Mouse (Mus musculus): Measurements from ENCODE around the gene Atmin. TPM values are rescaled to one million over a fixed set of nuclear protein-coding genes. Genes with fewer than 3 reads are reported as not detected.

Gene Atmin
- polyA plus RNA-seq, 1 experiment: 35.2 TPM

DNA sequence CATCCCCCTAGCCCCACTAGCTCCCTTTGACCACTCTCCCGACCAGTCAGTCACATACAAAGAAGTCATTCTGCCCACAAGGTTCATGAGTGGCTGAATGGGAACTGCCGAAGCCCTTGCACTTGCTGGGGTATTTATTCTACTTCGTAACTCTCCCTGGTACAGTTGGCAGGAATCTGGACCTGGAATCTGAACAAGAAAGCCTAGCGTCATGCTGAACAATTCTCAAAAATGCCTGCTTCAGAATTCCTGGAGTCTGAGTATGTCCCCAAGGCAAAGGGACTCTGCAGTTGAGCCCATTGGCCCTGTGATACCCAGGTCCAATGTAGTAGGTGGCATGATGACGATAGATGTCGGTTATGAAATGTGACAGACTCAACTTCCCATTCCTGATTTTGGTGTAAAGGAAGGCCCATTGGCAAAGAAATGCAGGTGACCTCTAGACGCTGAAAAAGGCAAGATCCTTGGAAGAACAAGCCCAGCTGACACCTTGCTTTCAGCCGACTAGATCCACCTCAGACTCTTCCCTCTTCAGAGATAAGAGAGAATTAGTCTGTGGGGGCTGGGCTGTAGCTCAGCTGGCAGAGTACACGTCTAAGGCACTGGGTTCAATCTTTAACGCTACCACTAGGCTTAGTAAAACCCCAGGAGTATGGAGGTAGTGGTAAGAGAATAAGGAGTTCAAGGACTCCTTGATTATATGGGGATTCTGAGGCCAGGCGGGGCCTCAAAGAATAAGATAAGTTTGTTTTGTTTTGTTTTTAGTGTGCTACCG lies 722 bp upstream of the Atmin start:
- no peak overlapping the region for H3K27ac ChIP-seq (ENCODE audit: control insufficient read depth, insufficient read depth, low read depth, low read length)
- no peaks in the 10 kb centered on the region for H3K27me3 ChIP-seq (ENCODE audit: control insufficient read depth, insufficient read depth, low read length)
- H3K4me3 ChIP-seq (ENCODE audit: control insufficient read depth, low read depth, low read length): peak overlapping the region; percentile 35; the same call in 1 of the 2 replicates
- peaks cover 16% of the 10 kb centered on the region for H3K4me1 ChIP-seq (ENCODE audit: control insufficient read depth, insufficient read depth, low read length)
- TF ChIP-seq CTCF (IDR thresholded peaks at IDR 0.05; ENCODE audit: control insufficient read depth, insufficient read depth, insufficient replicate concordance, low read depth, low read length) (no peak), POLR2A (IDR thresholded peaks at IDR 0.05; ENCODE audit: control insufficient read depth, low read depth, low read length) (no peak)
- no peaks in the 10 kb centered on the region for H3K36me3 ChIP-seq (ENCODE audit: control insufficient read depth, insufficient read depth, low read length)

DNA sequence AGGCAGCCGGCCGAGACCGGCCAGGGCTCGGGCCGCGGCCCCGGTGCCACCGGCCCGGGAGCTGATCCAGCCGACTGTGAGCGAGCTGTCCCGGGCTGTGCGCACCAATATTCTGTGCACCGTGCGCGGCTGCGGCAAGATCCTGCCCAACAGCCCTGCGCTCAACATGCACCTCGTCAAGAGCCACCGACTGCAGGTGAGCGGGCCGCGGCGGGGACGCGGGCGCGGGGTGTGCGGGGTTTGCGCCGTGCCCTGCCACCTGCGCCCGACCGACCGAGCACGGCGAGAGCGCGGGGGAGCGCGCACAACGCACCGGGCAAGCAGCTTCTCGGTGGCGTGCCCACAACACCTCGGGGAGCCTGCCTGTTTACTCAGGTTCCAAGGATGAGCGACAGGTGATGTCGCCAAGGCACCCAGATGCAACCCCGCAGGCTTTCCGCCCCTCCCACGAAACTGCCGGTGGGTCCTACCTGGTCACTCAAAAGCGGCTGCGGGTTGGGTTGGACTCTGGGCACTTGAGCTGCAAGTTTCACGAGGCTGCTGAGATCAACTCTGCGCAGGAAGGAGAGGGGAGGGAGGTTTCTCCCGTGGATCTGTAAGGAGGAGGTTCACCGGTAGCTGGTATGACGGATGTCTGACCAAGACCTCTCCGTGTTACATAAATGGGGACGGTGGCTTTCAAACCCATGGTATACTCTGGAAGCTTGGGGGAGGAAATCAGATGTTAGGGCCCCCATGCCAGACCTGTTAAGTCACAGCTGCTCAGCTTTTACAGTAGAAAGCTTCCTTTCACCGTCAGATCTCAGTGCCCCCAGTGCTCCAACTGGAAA lies 577 bp downstream of the Atmin start:
- no peaks in the 10 kb centered on the region for H3K27me3 ChIP-seq (ENCODE audit: control insufficient read depth, insufficient read depth, low read length)
- peak overlapping the region; percentile 54 for H3K27ac ChIP-seq (ENCODE audit: control insufficient read depth, insufficient read depth, low read depth, low read length)
- TF ChIP-seq POLR2A (IDR thresholded peaks at IDR 0.05; ENCODE audit: control insufficient read depth, low read depth, low read length) (no peak), CTCF (IDR thresholded peaks at IDR 0.05; ENCODE audit: control insufficient read depth, insufficient read depth, insufficient replicate concordance, low read depth, low read length) (no peak)
- H3K4me3 ChIP-seq (ENCODE audit: control insufficient read depth, low read depth, low read length): peak overlapping the region; percentile 94
- peaks cover 16% of the 10 kb centered on the region for H3K4me1 ChIP-seq (ENCODE audit: control insufficient read depth, insufficient read depth, low read length)
- no peaks in the 10 kb centered on the region for H3K36me3 ChIP-seq (ENCODE audit: control insufficient read depth, insufficient read depth, low read length)

DNA sequence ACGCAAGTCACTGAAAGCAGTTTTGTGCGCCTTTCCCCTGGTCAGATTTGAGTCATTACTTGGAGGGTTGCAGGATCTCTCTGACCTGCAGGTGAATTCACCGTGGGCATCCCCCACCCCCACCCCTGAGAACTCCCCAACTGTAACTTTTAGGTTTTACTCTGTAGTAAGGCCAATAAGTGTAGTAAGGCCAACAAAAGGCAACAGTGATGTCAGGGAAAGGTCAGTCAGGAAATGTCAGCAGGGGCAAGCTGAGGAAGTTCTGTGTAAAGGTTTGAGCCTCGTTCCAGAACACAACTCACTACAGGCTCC lies 1.1 kb downstream of the Atmin start:
- H3K27ac ChIP-seq (ENCODE audit: control insufficient read depth, insufficient read depth, low read depth, low read length): no peak overlapping the region
- TF ChIP-seq CTCF (IDR thresholded peaks at IDR 0.05; ENCODE audit: control insufficient read depth, insufficient read depth, insufficient replicate concordance, low read depth, low read length) (no peak), POLR2A (IDR thresholded peaks at IDR 0.05; ENCODE audit: control insufficient read depth, low read depth, low read length) (no peak)
- peaks cover 16% of the 10 kb centered on the region for H3K4me1 ChIP-seq (ENCODE audit: control insufficient read depth, insufficient read depth, low read length)
- H3K36me3 ChIP-seq (ENCODE audit: control insufficient read depth, insufficient read depth, low read length): no peaks in the 10 kb centered on the region
- no peaks in the 10 kb centered on the region for H3K27me3 ChIP-seq (ENCODE audit: control insufficient read depth, insufficient read depth, low read length)
- H3K4me3 ChIP-seq (ENCODE audit: control insufficient read depth, low read depth, low read length): peak overlapping the region; percentile 94; the same call in 1 of the 2 replicates

DNA sequence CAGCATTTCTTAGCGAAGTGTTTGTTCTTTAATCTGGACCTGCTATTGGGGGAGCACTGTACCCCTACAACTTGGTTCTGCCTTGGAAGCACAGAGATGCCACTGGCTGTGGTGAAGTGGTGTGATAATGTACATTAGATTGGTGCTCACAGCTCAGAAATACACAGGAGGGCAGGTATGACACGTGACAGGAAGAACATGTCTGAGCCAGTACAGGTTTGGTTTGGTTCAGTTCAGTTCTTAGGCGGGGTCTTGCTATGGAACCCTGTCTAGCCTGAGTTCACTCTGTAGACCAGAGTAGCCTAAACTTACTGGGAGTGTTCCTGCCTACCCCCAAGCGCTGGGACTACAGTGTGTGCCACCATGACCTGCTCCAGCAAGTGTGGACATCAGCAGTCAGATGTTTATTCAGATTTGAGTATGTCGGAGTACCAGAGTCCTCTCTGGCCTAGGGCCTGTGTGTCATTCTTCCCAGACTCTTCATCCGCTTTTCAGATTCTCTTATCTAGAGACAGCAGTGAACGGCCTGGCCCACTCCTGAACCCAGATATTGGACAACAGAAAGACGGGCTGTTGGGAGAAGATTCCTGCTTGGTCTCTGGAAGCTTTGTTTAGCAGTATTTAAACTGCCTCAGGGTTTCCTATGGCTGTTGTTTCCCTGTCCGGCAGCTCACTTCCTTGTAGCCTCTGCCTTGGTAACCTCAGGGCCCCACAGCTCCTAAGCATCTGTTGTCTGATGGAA lies 2.1 kb downstream of the Atmin start:
- Histone ChIP-seq H3K27me3 (ENCODE audit: control insufficient read depth, insufficient read depth, low read length) (no peaks in the 10 kb centered on the region), H3K27ac (ENCODE audit: control insufficient read depth, insufficient read depth, low read depth, low read length) (no peak overlapping the region), H3K36me3 (ENCODE audit: control insufficient read depth, insufficient read depth, low read length) (no peaks in the 10 kb centered on the region), H3K4me3 (ENCODE audit: control insufficient read depth, low read depth, low read length) (no peak overlapping the region), H3K4me1 (ENCODE audit: control insufficient read depth, insufficient read depth, low read length) (peaks cover 16% of the 10 kb centered on the region)
- TF ChIP-seq CTCF (IDR thresholded peaks at IDR 0.05; ENCODE audit: control insufficient read depth, insufficient read depth, insufficient replicate concordance, low read depth, low read length) (no peak), POLR2A (IDR thresholded peaks at IDR 0.05; ENCODE audit: control insufficient read depth, low read depth, low read length) (no peak)

DNA sequence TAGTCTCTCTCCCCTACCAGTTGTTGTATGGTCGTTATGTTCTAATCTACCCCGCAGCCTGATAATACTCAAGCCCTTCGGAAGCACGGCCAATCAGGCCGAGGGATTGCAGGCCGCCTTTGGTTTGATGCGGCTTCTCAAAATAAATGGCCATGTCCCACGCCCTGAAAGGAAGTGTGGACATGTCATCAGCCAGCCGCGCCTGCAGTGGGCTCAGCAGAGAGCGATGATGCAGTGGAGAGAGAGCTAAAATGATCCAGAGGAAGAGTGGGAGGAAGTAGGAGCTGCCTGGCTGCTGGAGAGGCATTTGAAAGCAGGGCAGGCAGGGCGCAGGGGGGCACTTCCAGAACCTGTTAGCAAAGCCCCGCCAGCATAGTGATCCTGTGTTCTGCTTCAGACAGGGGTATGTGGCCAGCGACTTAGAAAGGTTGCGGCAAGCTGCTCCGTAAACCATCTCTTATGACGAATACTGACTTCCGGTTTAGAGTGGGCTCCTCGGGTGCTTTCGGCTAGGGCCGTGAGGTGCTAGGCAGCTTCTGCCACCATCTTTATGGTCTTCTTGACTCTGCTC lies 3.2 kb downstream of the Atmin start:
- no peak overlapping the region for H3K27ac ChIP-seq (ENCODE audit: control insufficient read depth, insufficient read depth, low read depth, low read length)
- no peaks in the 10 kb centered on the region for H3K27me3 ChIP-seq (ENCODE audit: control insufficient read depth, insufficient read depth, low read length)
- H3K4me1 ChIP-seq (ENCODE audit: control insufficient read depth, insufficient read depth, low read length): peaks cover 16% of the 10 kb centered on the region
- H3K36me3 ChIP-seq (ENCODE audit: control insufficient read depth, insufficient read depth, low read length): no peaks in the 10 kb centered on the region
- TF ChIP-seq CTCF (IDR thresholded peaks at IDR 0.05; ENCODE audit: control insufficient read depth, insufficient read depth, insufficient replicate concordance, low read depth, low read length): no peak
- no peak for TF ChIP-seq POLR2A (IDR thresholded peaks at IDR 0.05; ENCODE audit: control insufficient read depth, low read depth, low read length)
- H3K4me3 ChIP-seq (ENCODE audit: control insufficient read depth, low read depth, low read length): no peak overlapping the region

DNA sequence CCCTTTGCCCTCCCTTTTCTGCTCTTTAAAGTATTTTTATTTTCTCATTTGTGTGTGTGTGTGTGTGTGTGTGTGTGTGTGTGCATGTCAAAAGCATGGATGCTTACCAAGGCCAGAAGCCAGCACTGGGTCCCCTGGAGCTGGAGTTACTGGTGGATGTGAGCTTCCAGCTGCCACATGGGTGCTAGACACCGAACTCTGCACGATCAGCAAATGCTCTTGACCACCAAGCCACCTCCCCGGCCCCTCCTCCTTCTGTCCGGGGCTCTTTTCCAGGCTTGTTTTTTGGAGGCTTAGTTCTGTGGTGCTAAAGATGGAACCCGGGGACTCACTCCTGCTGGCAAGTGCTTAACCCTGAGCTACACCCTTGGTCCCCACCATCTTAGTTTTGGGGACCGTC lies 3.7 kb downstream of the Atmin start:
- H3K4me3 ChIP-seq (ENCODE audit: control insufficient read depth, low read depth, low read length): no peak overlapping the region
- no peak overlapping the region for H3K27ac ChIP-seq (ENCODE audit: control insufficient read depth, insufficient read depth, low read depth, low read length)
- no peaks in the 10 kb centered on the region for H3K27me3 ChIP-seq (ENCODE audit: control insufficient read depth, insufficient read depth, low read length)
- TF ChIP-seq CTCF (IDR thresholded peaks at IDR 0.05; ENCODE audit: control insufficient read depth, insufficient read depth, insufficient replicate concordance, low read depth, low read length) (no peak), POLR2A (IDR thresholded peaks at IDR 0.05; ENCODE audit: control insufficient read depth, low read depth, low read length) (no peak)
- H3K36me3 ChIP-seq (ENCODE audit: control insufficient read depth, insufficient read depth, low read length): no peaks in the 10 kb centered on the region
- peaks cover 16% of the 10 kb centered on the region for H3K4me1 ChIP-seq (ENCODE audit: control insufficient read depth, insufficient read depth, low read length)

Data from testis, adult 2 months (tissue).